9 mouse cellular contexts compared by ENCODE assay signal in the genomic region with DNA sequence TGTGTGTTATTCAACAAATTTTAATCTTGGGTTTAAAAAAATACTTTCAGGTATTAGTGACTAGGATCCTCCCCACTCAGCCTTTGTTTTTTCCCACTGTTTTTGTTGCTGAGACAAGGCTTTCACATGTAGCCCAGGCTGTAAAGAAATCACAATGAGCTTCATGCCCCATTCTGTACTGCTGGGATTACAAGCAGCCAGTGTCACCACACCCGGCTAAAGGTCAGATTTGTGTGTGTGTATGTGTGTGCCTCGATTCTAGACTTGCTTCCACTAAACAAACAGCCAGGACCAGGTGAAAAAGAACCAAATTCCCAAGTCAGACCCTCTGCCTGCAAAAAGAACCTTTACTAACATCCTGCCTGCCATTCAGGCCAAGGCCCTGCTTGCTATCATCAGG. TPM values are rescaled to one million over a fixed set of nuclear protein-coding genes. Genes with fewer than 3 reads are reported as not detected.
A peak's percentile ranks its signal among the peaks of the same experiment; 100 is the strongest.
DNase-seq lines count a peak whose midpoint lies in the region; ATAC-seq and TF ChIP-seq lines count a peak whose summit lies in the region.
"Had no signal": no experiment of that assay in that cellular context is flagged by ENCODE, and none has a peak within 500 bp of the region (broad histone marks: within the 10 kb centered on the region; RNA-seq: fewer than 3 reads in every experiment).

No protein-coding gene starts in this region.

- no peak for ATAC-seq in heart, embryonic 16.5 days (replicated peaks; ENCODE audit: extremely low read depth, insufficient read depth, low FRiP score)
- no peak for ATAC-seq in intestine, embryonic 15.5 days

- H3K27ac ChIP-seq in heart, embryonic 16.5 days (ENCODE audit: low read length): peak overlapping the region; percentile 97; the same call in 1 of the 2 replicates
- no peak overlapping the region for H3K27ac ChIP-seq in cortical plate, adult 2 months (ENCODE audit: insufficient read depth, low read length)
- H3K27ac ChIP-seq in intestine, embryonic 15.5 days: no peak overlapping the region

- no peak for TF ChIP-seq POLR2A in cortical plate, adult 2 months (IDR thresholded peaks at IDR 0.05; ENCODE audit: extremely low read depth, insufficient read depth, low read length)
- no peak for TF ChIP-seq POLR2A in myocyte (IDR thresholded peaks at IDR 0.05; ENCODE audit: insufficient read length, low read depth)

- 46% methylated on average over 2 of the region's 2 CpGs for WGBS in heart, embryonic 16.5 days
- 28% methylated on average over 2 of the region's 2 CpGs for WGBS in intestine, embryonic 15.5 days

- peak overlapping the region; percentile 98 for H3K4me2 ChIP-seq in heart, embryonic 16.5 days (ENCODE audit: low read depth, low read length)
- peak overlapping the region; percentile 66 for H3K4me2 ChIP-seq in intestine, embryonic 15.5 days (replicated peaks)
- peak overlapping the region; percentile 98 for H3K4me2 ChIP-seq in myocyte (ENCODE audit: low read depth)

- peaks cover 38% of the 10 kb centered on the region for H3K4me1 ChIP-seq in heart, embryonic 16.5 days (ENCODE audit: control insufficient read depth, insufficient read depth, low read length)
- peaks cover 6% of the 10 kb centered on the region; the same call in 1 of the 2 replicates for H3K4me1 ChIP-seq in cortical plate, adult 2 months (ENCODE audit: control insufficient read depth, insufficient read depth, low read length)
- H3K4me1 ChIP-seq in intestine, embryonic 15.5 days (replicated peaks): peaks cover 15% of the 10 kb centered on the region

- no peaks in the 10 kb centered on the region for H3K27me3 ChIP-seq in heart, embryonic 16.5 days (ENCODE audit: control insufficient read depth, insufficient read depth, low read length)
- H3K27me3 ChIP-seq in intestine, embryonic 15.5 days (replicated peaks): no peaks in the 10 kb centered on the region
- H3K27me3 ChIP-seq in myocyte (ENCODE audit: control insufficient read depth, insufficient read depth, insufficient read length): no peaks in the 10 kb centered on the region

- no peak for TF ChIP-seq CTCF in cortical plate, adult 2 months (IDR thresholded peaks at IDR 0.05; ENCODE audit: extremely low read depth, insufficient read depth, low read length)

- intact Hi-C loops in heart, postnatal 10 days (cut with DNase I): no loop called here
- intact Hi-C loops in left cerebral cortex, postnatal 10 days (cut with DNase I): no loop called here

- H3K4me3 ChIP-seq in heart, embryonic 16.5 days (ENCODE audit: low read length): peak overlapping the region; percentile 96
- peak overlapping the region; percentile 7; the same call in 1 of the 2 replicates for H3K4me3 ChIP-seq in cortical plate, adult 2 months (ENCODE audit: insufficient read depth, low read length)
- H3K4me3 ChIP-seq in intestine, embryonic 15.5 days (replicated peaks): peak overlapping the region; percentile 97
- H3K4me3 ChIP-seq in myocyte: peak overlapping the region; percentile 56

- H3K79me2 ChIP-seq in myocyte (ENCODE audit: control insufficient read depth, insufficient read depth): peaks cover 68% of the 10 kb centered on the region

- no peak overlapping the region for H3ac ChIP-seq in myocyte (ENCODE audit: control insufficient read depth, insufficient read length)

- DNase-seq in heart, postnatal 10 days: no peak
- no peak for DNase-seq in left cerebral cortex, postnatal 10 days (ENCODE audit: extremely low spot score in 1 of 2, low spot score in 2 of 2)
- DNase-seq in layer of hippocampus, adult 9-11 months: no peak
- no peak for DNase-seq in lung, adult 18-20 months
- DNase-seq: cerebellum, postnatal 36 days had no signal

- no peaks in the 10 kb centered on the region for H3K9me3 ChIP-seq in heart, embryonic 16.5 days (replicated peaks; ENCODE audit: control insufficient read depth, low read length)
- H3K9me3 ChIP-seq in intestine, embryonic 15.5 days: no peaks in the 10 kb centered on the region

- H3K36me3 ChIP-seq in heart, embryonic 16.5 days (ENCODE audit: control insufficient read depth, insufficient read depth): peaks cover 9% of the 10 kb centered on the region; the same call in 1 of the 2 replicates
- no peaks in the 10 kb centered on the region for H3K36me3 ChIP-seq in intestine, embryonic 15.5 days
- H3K36me3 ChIP-seq in myocyte (ENCODE audit: control insufficient read depth, insufficient read depth): peaks cover 5% of the 10 kb centered on the region

- peak overlapping the region; percentile 99 for H3K9ac ChIP-seq in heart, embryonic 16.5 days (ENCODE audit: low read length)
- H3K9ac ChIP-seq in intestine, embryonic 15.5 days: peak overlapping the region; percentile 99; the same call in 1 of the 2 replicates

TF ChIP-seq in myocyte, 11 proteins besides CTCF, POLR2A, EP300 and RAD21:
- no peak for TF ChIP-seq SRF (IDR thresholded peaks at IDR 0.05; ENCODE audit: control insufficient read depth, insufficient read length, low read depth)
- TF ChIP-seq TCF12 (IDR thresholded peaks at IDR 0.05; ENCODE audit: insufficient read depth, poor library complexity, severe bottlenecking): no peak
- no peak for TF ChIP-seq MYOG (IDR thresholded peaks at IDR 0.05; ENCODE audit: control insufficient read depth in 1 of 3, insufficient read depth in 1 of 3, insufficient read length in 2 of 3, low read depth in 2 of 3)
- no peak for TF ChIP-seq REST (IDR thresholded peaks at IDR 0.05; ENCODE audit: insufficient read depth, insufficient read length)
- no peak for TF ChIP-seq MYOD1 (IDR thresholded peaks at IDR 0.05; ENCODE audit: control insufficient read depth in 1 of 3, insufficient read length in 2 of 3, low read depth in 2 of 3)
- TF ChIP-seq CEBPB (IDR thresholded peaks at IDR 0.05; ENCODE audit: insufficient read depth, poor library complexity, severe bottlenecking): no peak

RNA-seq across cellular contexts. Expression of gene Cnot1, which starts 1.8 kb away (rescaled TPM):
- 49.2 and 51.2 TPM in 2 replicates for polyA plus RNA-seq in heart, embryonic 16.5 days (2015; fragmentation: Nextera tagmentation; extraction: Ambion mirVana)
- 100 to 1,000 TPM; 156 to 158 TPM for total RNA-seq in heart, postnatal 10 days (2021)
- polyA plus RNA-seq in cortical plate, adult 2 months (2012; rRNA removed): 51.3 and 54.7 TPM in 2 replicates
- polyA plus RNA-seq in intestine, embryonic 15.5 days (2015; fragmentation: Nextera tagmentation; extraction: Ambion mirVana): 56.4 and 57.5 TPM in 2 replicates
- 32.7 TPM for polyA plus RNA-seq in myocyte (2012; fragmentation: generic; extraction: Trizol)
- 100 to 1,000 TPM; 136 to 146 TPM for total RNA-seq in left cerebral cortex, postnatal 10 days (2021)

RNA-seq across cellular contexts. Expression of gene Sap18b, which starts 19.7 kb away (rescaled TPM):
- 228 and 285 TPM in 2 replicates for polyA plus RNA-seq in heart, embryonic 16.5 days (2015; fragmentation: Nextera tagmentation; extraction: Ambion mirVana)
- total RNA-seq in heart, postnatal 10 days (2021): 100 to 1,000 TPM in 1 of 2 experiments, 10 to 100 TPM in 1; 97.5 to 101 TPM
- polyA plus RNA-seq in cortical plate, adult 2 months (2012; rRNA removed): 68.0 and 69.6 TPM in 2 replicates
- polyA plus RNA-seq in intestine, embryonic 15.5 days (2015; fragmentation: Nextera tagmentation; extraction: Ambion mirVana): 324 and 397 TPM in 2 replicates
- 157 TPM for polyA plus RNA-seq in myocyte (2012; fragmentation: generic; extraction: Trizol)
- 100 to 1,000 TPM; 101 to 114 TPM for total RNA-seq in left cerebral cortex, postnatal 10 days (2021)

RNA-seq across cellular contexts. Expression of gene Slc38a7, which starts 47.9 kb away (rescaled TPM):
- 11.4 and 11.7 TPM in 2 replicates for polyA plus RNA-seq in heart, embryonic 16.5 days (2015; fragmentation: Nextera tagmentation; extraction: Ambion mirVana)
- total RNA-seq in heart, postnatal 10 days (2021): 10 to 100 TPM in 1 of 2 experiments, 1 to 10 TPM in 1; 9.9 to 11.5 TPM
- polyA plus RNA-seq in cortical plate, adult 2 months (2012; rRNA removed): 29.5 and 30.1 TPM in 2 replicates
- 20.6 and 22.0 TPM in 2 replicates for polyA plus RNA-seq in intestine, embryonic 15.5 days (2015; fragmentation: Nextera tagmentation; extraction: Ambion mirVana)
- polyA plus RNA-seq in myocyte (2012; fragmentation: generic; extraction: Trizol): 46.9 TPM
- 10 to 100 TPM; 31.4 to 35.4 TPM for total RNA-seq in left cerebral cortex, postnatal 10 days (2021)

Comparison
In these comparisons a context has a peak if more than half of its experiments do, and no peak if none do; other contexts are left out.
1. H3K4me3 ChIP-seq: peak in every context shown above with its lines; median percentile 97 in intestine, embryonic 15.5 days; 96 in heart, embryonic 16.5 days; 56 in myocyte; 7 in cortical plate, adult 2 months.